Comparison of ENCODE assay signal across 28 mouse cellular contexts in the genomic region with DNA sequence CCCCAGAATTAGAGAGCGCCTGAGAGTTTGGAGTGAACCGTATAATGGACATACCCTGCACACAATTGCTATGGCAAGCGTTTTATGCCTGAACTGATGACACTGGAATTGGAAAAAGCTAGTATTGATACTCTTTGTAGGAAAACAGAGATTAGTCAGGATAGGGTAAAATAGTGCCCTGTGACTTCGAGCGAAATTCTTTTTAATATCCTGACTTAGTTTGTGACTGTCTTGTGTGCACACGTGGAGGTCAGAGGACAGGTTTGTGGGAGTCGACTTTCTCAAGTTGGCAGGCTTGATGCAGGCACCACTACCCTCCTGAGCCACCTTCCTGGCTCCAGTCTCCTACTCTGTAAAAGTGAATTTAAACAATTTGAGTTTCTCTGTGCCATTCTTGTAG. TPM values are rescaled to one million over a fixed set of nuclear protein-coding genes. Genes with fewer than 3 reads are reported as not detected.
"Had no signal": no experiment of that assay in that cellular context is flagged by ENCODE, and none has a peak within 500 bp of the region (broad histone marks: within the 10 kb centered on the region; RNA-seq: fewer than 3 reads in every experiment).

No protein-coding gene starts in this region.

- H3K27ac ChIP-seq: hindbrain, embryonic 12.5 days; intestine, embryonic 15.5 days; kidney, postnatal 0 days; limb, embryonic 12.5 days; limb, embryonic 15.5 days; liver, embryonic 12.5 days had no signal

- DNase-seq: gastrocnemius, adult 2 months; gastrocnemius, postnatal 10 days; gastrocnemius, postnatal 25 days; heart, adult 2 months; heart, postnatal 14 days; heart, postnatal 4 days; kidney, adult 2 months; kidney, adult 9 months; kidney, postnatal 14 days; kidney, postnatal 36 days; layer of hippocampus, adult 9-11 months; layer of hippocampus, postnatal 36 days; left cerebral cortex, postnatal 4 days had no signal

- H3K27me3 ChIP-seq: heart, embryonic 15.5 days; intestine, embryonic 15.5 days; limb, embryonic 15.5 days had no signal

- H3K36me3 ChIP-seq: heart, embryonic 15.5 days; hindbrain, embryonic 10.5 days; hindbrain, embryonic 12.5 days; intestine, embryonic 15.5 days; kidney, embryonic 15.5 days; limb, embryonic 12.5 days; limb, embryonic 15.5 days had no signal

RNA-seq across cellular contexts. Expression of a gene that starts 56.3 kb away (rescaled TPM):
- total RNA-seq: gastrocnemius, adult 2 months; gastrocnemius, postnatal 25 days; granulocyte monocyte progenitor cell, adult 5-6 weeks; heart, adult 2 months; liver, adult 2 months had no signal
- polyA plus RNA-seq: heart, postnatal 0 days; hindbrain, embryonic 10.5 days; inflammation-experienced regulatory T-cells, adult 6 months; intestine, embryonic 15.5 days; intestine, postnatal 0 days; kidney, embryonic 15.5 days; kidney, postnatal 0 days; large intestine, adult 2 months; liver, adult 2 months; liver, embryonic 12.5 days had no signal
